Mouse (Mus musculus): ENCODE measurements at regions not wholly inside any gene's neighbourhood (a gene's known extent, or its start where the extent isn't known, plus 50 kb on each side); places are given as distances from the start of the nearest gene placed in this dataset.
"Not testable (repeated sequence)": the region's sequence is repeated elsewhere in the genome, so short reads cannot be mapped to it uniquely, and the experiment has no call there.

GRCm38 (mm10) chr3:84390769-84391168 lies 84.1 kb upstream of the Trim2 start:
- Histone ChIP-seq H3K4me3 (no peak overlapping the region), H3K27me3 (ENCODE audit: poor library complexity, severe bottlenecking) (no peaks in the 10 kb centered on the region), H3K9me3 (no peaks in the 10 kb centered on the region), H3K36me3 (replicated peaks) (no peaks in the 10 kb centered on the region), H3K27ac (no peak overlapping the region), H3K4me1 (peaks cover 3% of the 10 kb centered on the region)
- DNase-seq (ENCODE audit: extremely low spot score, low spot score): no peak
- 91% methylated on average over 5 of the region's 5 CpGs for WGBS

- 92% methylated on average over 6 of the region's 6 CpGs for WGBS
- H3K4me3 ChIP-seq: no peak overlapping the region
- no peak overlapping the region for H3K27ac ChIP-seq
- no peaks in the 10 kb centered on the region for H3K36me3 ChIP-seq (replicated peaks)
- H3K27me3 ChIP-seq (ENCODE audit: poor library complexity, severe bottlenecking): no peaks in the 10 kb centered on the region
- DNase-seq (ENCODE audit: extremely low spot score, low spot score): no peak
- H3K9me3 ChIP-seq: no peaks in the 10 kb centered on the region
- H3K4me1 ChIP-seq: peaks cover 8% of the 10 kb centered on the region
Observed at GRCm38 (mm10) chr3:84388486-84388885, 81.8 kb upstream of the Trim2 start.

- WGBS: 72% methylated on average over 5 of the region's 5 CpGs
- peaks cover 8% of the 10 kb centered on the region for H3K4me1 ChIP-seq
- no peaks in the 10 kb centered on the region for H3K27me3 ChIP-seq (ENCODE audit: poor library complexity, severe bottlenecking)
- no peaks in the 10 kb centered on the region for H3K9me3 ChIP-seq
- DNase-seq (ENCODE audit: extremely low spot score, low spot score): no peak
- no peak overlapping the region for H3K27ac ChIP-seq
- H3K36me3 ChIP-seq (replicated peaks): no peaks in the 10 kb centered on the region
- no peak overlapping the region for H3K4me3 ChIP-seq
Observed at GRCm38 (mm10) chr3:84385656-84386055, 79.0 kb upstream of the Trim2 start.

DNA sequence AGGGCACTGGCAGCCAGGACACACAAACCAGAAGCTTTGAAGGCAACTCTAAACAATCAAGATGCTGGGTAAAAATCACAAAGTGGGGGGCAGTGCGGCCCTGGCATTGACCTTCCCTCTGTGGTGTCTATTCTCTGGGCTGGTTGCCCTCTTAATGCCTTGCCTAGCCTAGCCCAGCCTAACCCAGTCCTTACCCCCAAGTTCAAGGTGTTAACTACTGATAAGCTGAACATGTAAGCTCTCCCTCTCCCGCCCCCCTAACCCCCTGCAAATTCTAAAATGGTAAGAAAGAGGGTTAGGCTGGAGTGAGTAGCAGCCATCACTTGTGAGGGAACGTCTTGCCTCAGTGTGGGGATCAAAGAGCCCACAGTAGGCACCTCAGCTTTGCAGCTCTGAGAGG lies 76.9 kb upstream of the Trim2 start:
- H3K27me3 ChIP-seq (ENCODE audit: poor library complexity, severe bottlenecking): no peaks in the 10 kb centered on the region
- H3K36me3 ChIP-seq (replicated peaks): no peaks in the 10 kb centered on the region
- WGBS: 76% methylated on average over 3 of the region's 3 CpGs
- peaks cover 8% of the 10 kb centered on the region for H3K4me1 ChIP-seq
- DNase-seq (ENCODE audit: extremely low spot score, low spot score): no peak
- H3K4me3 ChIP-seq: no peak overlapping the region
- H3K9me3 ChIP-seq: no peaks in the 10 kb centered on the region
- H3K27ac ChIP-seq: no peak overlapping the region

- not testable (repeated sequence) for DNase-seq (ENCODE audit: extremely low spot score, low spot score); H3K36me3 ChIP-seq (replicated peaks); H3K27me3 ChIP-seq (ENCODE audit: poor library complexity, severe bottlenecking); H3K4me1 ChIP-seq; H3K27ac ChIP-seq; H3K9me3 ChIP-seq; H3K4me3 ChIP-seq
Observed at GRCm38 (mm10) chr3:84383038-84383437, 76.4 kb upstream of the Trim2 start.

- WGBS: 84% methylated on average over 4 of the region's 4 CpGs
- DNase-seq (ENCODE audit: extremely low spot score, low spot score): no peak
- Histone ChIP-seq H3K4me3 (no peak overlapping the region), H3K27ac (no peak overlapping the region), H3K4me1 (peaks cover 8% of the 10 kb centered on the region), H3K27me3 (ENCODE audit: poor library complexity, severe bottlenecking) (no peaks in the 10 kb centered on the region), H3K36me3 (replicated peaks) (no peaks in the 10 kb centered on the region), H3K9me3 (no peaks in the 10 kb centered on the region)
Observed at GRCm38 (mm10) chr3:84382006-84382405, 75.3 kb upstream of the Trim2 start.

DNA sequence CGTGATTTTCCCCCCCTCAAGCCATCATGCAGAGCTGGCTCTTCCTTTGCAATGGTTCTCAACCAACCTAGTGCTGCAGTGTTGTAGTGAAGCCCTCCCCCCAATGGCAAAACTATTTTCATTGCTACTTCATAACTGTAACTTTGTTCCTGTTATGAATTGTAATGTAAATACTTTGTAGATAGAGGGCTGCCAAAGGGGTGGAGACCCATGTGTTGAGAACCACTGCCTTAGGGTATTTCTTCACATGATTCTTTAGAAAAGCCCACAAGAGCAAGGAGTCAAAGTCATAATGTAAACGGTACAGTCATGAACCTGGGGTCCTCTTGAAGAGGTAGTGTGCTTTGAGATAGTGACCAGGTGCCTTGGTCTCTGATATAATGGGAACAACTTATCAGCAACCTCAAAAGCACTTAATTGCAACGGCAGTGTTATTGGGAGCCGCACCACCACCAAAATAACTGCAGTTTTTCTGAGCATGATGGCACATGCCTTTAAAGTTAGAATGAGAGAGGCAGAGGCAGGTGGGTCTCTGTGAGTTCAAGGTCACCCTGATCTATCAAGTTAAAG lies 72.4 kb upstream of the Trim2 start:
- peaks cover 14% of the 10 kb centered on the region for H3K4me1 ChIP-seq
- no peak overlapping the region for H3K4me3 ChIP-seq
- DNase-seq (ENCODE audit: extremely low spot score, low spot score): no peak
- 90% methylated on average over 4 of the region's 4 CpGs for WGBS
- no peaks in the 10 kb centered on the region for H3K9me3 ChIP-seq
- no peaks in the 10 kb centered on the region for H3K36me3 ChIP-seq (replicated peaks)
- no peak overlapping the region for H3K27ac ChIP-seq
- H3K27me3 ChIP-seq (ENCODE audit: poor library complexity, severe bottlenecking): no peaks in the 10 kb centered on the region

DNA sequence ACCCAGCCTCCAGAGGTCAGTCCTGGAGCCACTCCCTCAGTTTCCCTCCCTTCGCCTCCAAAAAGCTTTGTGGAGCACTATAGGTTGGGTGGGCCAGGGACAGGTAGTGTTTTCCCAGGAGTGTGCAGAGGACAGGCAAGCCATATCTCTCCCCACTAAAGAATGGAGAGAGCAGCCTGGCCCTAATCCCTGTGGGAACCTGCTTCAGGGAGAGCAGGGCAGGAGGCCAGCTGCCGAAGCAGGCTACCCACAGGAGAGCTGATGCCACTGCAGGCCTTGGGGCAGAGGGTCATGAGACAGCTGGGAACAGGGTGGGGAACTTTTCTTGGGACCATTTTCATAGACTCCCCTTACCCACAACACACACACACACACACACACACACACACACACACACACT lies 69.8 kb upstream of the Trim2 start:
- H3K9me3 ChIP-seq: no peaks in the 10 kb centered on the region
- peaks cover 25% of the 10 kb centered on the region for H3K4me1 ChIP-seq
- H3K27ac ChIP-seq: peak overlapping the region; percentile 65
- 56% methylated on average over 2 of the region's 2 CpGs for WGBS
- H3K4me3 ChIP-seq: no peak overlapping the region
- H3K36me3 ChIP-seq (replicated peaks): no peaks in the 10 kb centered on the region
- no peaks in the 10 kb centered on the region for H3K27me3 ChIP-seq (ENCODE audit: poor library complexity, severe bottlenecking)
- DNase-seq (ENCODE audit: extremely low spot score, low spot score): no peak

GRCm38 (mm10) chr3:84375832-84376231 lies 69.2 kb upstream of the Trim2 start:
- H3K9me3 ChIP-seq: no peaks in the 10 kb centered on the region
- WGBS: 88% methylated on average over 4 of the region's 4 CpGs
- H3K4me3 ChIP-seq: no peak overlapping the region
- H3K27ac ChIP-seq: no peak overlapping the region
- H3K27me3 ChIP-seq (ENCODE audit: poor library complexity, severe bottlenecking): no peaks in the 10 kb centered on the region
- no peaks in the 10 kb centered on the region for H3K36me3 ChIP-seq (replicated peaks)
- peaks cover 25% of the 10 kb centered on the region for H3K4me1 ChIP-seq
- DNase-seq (ENCODE audit: extremely low spot score, low spot score): no peak

- 95% methylated on average over 4 of the region's 4 CpGs for WGBS
- no peaks in the 10 kb centered on the region for H3K9me3 ChIP-seq
- no peak overlapping the region for H3K4me3 ChIP-seq
- peaks cover 22% of the 10 kb centered on the region for H3K4me1 ChIP-seq
- H3K27me3 ChIP-seq (ENCODE audit: poor library complexity, severe bottlenecking): no peaks in the 10 kb centered on the region
- no peaks in the 10 kb centered on the region for H3K36me3 ChIP-seq (replicated peaks)
- no peak overlapping the region for H3K27ac ChIP-seq
- no peak for DNase-seq (ENCODE audit: extremely low spot score, low spot score)
Observed at GRCm38 (mm10) chr3:84371842-84372241, 65.2 kb upstream of the Trim2 start.

GRCm38 (mm10) chr3:84367145-84367740 lies 60.6 kb upstream of the Trim2 start:
- no peak for DNase-seq (ENCODE audit: extremely low spot score, low spot score)
- Histone ChIP-seq H3K4me1 (no peaks in the 10 kb centered on the region), H3K27me3 (ENCODE audit: poor library complexity, severe bottlenecking) (no peaks in the 10 kb centered on the region), H3K27ac (no peak overlapping the region), H3K4me3 (no peak overlapping the region), H3K9me3 (peaks cover 5% of the 10 kb centered on the region; the same call in 1 of the 2 replicates), H3K36me3 (replicated peaks) (no peaks in the 10 kb centered on the region)
- WGBS: 91% methylated on average over 6 of the region's 6 CpGs

- no peak for DNase-seq (ENCODE audit: extremely low spot score, low spot score)
- WGBS: 92% methylated on average over 2 of the region's 2 CpGs
- Histone ChIP-seq H3K27ac (no peak overlapping the region), H3K36me3 (replicated peaks) (no peaks in the 10 kb centered on the region), H3K27me3 (ENCODE audit: poor library complexity, severe bottlenecking) (no peaks in the 10 kb centered on the region; the same call in 1 of the 2 replicates), H3K9me3 (no peaks in the 10 kb centered on the region), H3K4me3 (no peak overlapping the region), H3K4me1 (peaks cover 4% of the 10 kb centered on the region)
Observed at GRCm38 (mm10) chr3:84358672-84359071, 52.0 kb upstream of the Trim2 start.

- Histone ChIP-seq H3K36me3 (replicated peaks) (no peaks in the 10 kb centered on the region), H3K27me3 (ENCODE audit: poor library complexity, severe bottlenecking) (peaks cover 1% of the 10 kb centered on the region; the same call in 1 of the 2 replicates), H3K27ac (no peak overlapping the region), H3K9me3 (no peaks in the 10 kb centered on the region), H3K4me3 (no peak overlapping the region), H3K4me1 (peaks cover 12% of the 10 kb centered on the region)
- WGBS: 93% methylated on average over 8 of the region's 8 CpGs
- no peak for DNase-seq (ENCODE audit: extremely low spot score, low spot score)
Observed at GRCm38 (mm10) chr3:84356690-84357014, 50.0 kb upstream of the Trim2 start.
